Comparison of ENCODE assay signal across 12 mouse cellular contexts in genomic region chr10:87484831-87485720, GRCm38 (mm10). TPM values are rescaled to one million over a fixed set of nuclear protein-coding genes. Genes with fewer than 3 reads are reported as not detected.
DNase-seq lines count a peak whose midpoint lies in the region; ATAC-seq and TF ChIP-seq lines count a peak whose summit lies in the region.
"Had no signal": no experiment of that assay in that cellular context is flagged by ENCODE, and none has a peak within 500 bp of the region (broad histone marks: within the 10 kb centered on the region; RNA-seq: fewer than 3 reads in every experiment).

No protein-coding gene starts in this region.

- WGBS in embryonic facial prominence, embryonic 14.5 days: 2% methylated on average over 17 of the region's 17 CpGs
- WGBS in hindbrain, postnatal 0 days: 2% methylated on average over 17 of the region's 17 CpGs
- 5% methylated on average over 17 of the region's 17 CpGs for WGBS in neural tube, embryonic 15.5 days

- H3K9me3 ChIP-seq in embryonic facial prominence, embryonic 14.5 days (ENCODE audit: control insufficient read depth, low read length): no peaks in the 10 kb centered on the region
- no peaks in the 10 kb centered on the region for H3K9me3 ChIP-seq in hindbrain, postnatal 0 days (ENCODE audit: low read length)
- H3K9me3 ChIP-seq in neural tube, embryonic 15.5 days (replicated peaks): no peaks in the 10 kb centered on the region

- peaks cover 71% of the 10 kb centered on the region for H3K27me3 ChIP-seq in embryonic facial prominence, embryonic 14.5 days (replicated peaks; ENCODE audit: control insufficient read depth, insufficient read depth, low read length)
- H3K27me3 ChIP-seq in hindbrain, postnatal 0 days (ENCODE audit: insufficient read depth, low read length): no peaks in the 10 kb centered on the region
- no peaks in the 10 kb centered on the region; the same call in 1 of the 2 replicates for H3K27me3 ChIP-seq in neural tube, embryonic 15.5 days (replicated peaks)

- H3K36me3 ChIP-seq in embryonic facial prominence, embryonic 14.5 days (ENCODE audit: control insufficient read depth, insufficient read depth, low read length): no peaks in the 10 kb centered on the region
- no peaks in the 10 kb centered on the region for H3K36me3 ChIP-seq in hindbrain, postnatal 0 days (ENCODE audit: insufficient read depth, low read length)
- H3K36me3 ChIP-seq in neural tube, embryonic 15.5 days: no peaks in the 10 kb centered on the region

- H3K4me3 ChIP-seq in embryonic facial prominence, embryonic 14.5 days (ENCODE audit: low read depth, low read length): no peak overlapping the region
- H3K4me3 ChIP-seq in hindbrain, postnatal 0 days (ENCODE audit: low read length): peak overlapping the region; percentile 40
- H3K4me3 ChIP-seq in neural tube, embryonic 15.5 days (replicated peaks): peak overlapping the region; percentile 46

- peak overlapping the region; percentile 48; the same call in 1 of the 2 replicates for H3K4me2 ChIP-seq in embryonic facial prominence, embryonic 14.5 days (ENCODE audit: low read depth, low read length)
- H3K4me2 ChIP-seq in hindbrain, postnatal 0 days (ENCODE audit: low read depth, low read length): peak overlapping the region; percentile 92
- H3K4me2 ChIP-seq in neural tube, embryonic 15.5 days: peak overlapping the region; percentile 92

- H3K27ac ChIP-seq in embryonic facial prominence, embryonic 14.5 days (replicated peaks; ENCODE audit: low read depth, low read length): no peak overlapping the region
- H3K27ac ChIP-seq in hindbrain, postnatal 0 days: peak overlapping the region; percentile 69
- peak overlapping the region; percentile 72 for H3K27ac ChIP-seq in neural tube, embryonic 15.5 days (replicated peaks)

- no peak for TF ChIP-seq CTCF in hindbrain, postnatal 0 days (IDR thresholded peaks at IDR 0.05; ENCODE audit: low read depth)

- no peak overlapping the region for H3K9ac ChIP-seq in embryonic facial prominence, embryonic 14.5 days (ENCODE audit: low read depth, low read length)
- 0 out of 2 replicates have a peak overlapping the region, but pooled peaks have one; percentile 31 for H3K9ac ChIP-seq in hindbrain, postnatal 0 days (replicated peaks; ENCODE audit: low read length)
- peak overlapping the region; percentile 56 for H3K9ac ChIP-seq in neural tube, embryonic 15.5 days (replicated peaks)

- ATAC-seq in embryonic facial prominence, embryonic 14.5 days (ENCODE audit: low read depth): no peak
- ATAC-seq in hindbrain, postnatal 0 days: peak; percentile 38
- peak; percentile 9; the same call in 1 of the 2 replicates for ATAC-seq in neural tube, embryonic 15.5 days (ENCODE audit: low FRiP score)
- ATAC-seq: lung, postnatal 0 days had no signal

- DNase-seq in right cerebral cortex, postnatal 10 days (ENCODE audit: low spot score in 2 of 2): peak; percentile 38 to 42
- DNase-seq in right cerebral cortex, postnatal 4 days: no peak
- DNase-seq in embryonic facial prominence, embryonic 14.5 days (ENCODE audit: low spot score): no peak
- no peak for DNase-seq in hindbrain, postnatal 0 days (ENCODE audit: low spot score)
- no peak for DNase-seq in ovary, adult 18-20 months (ENCODE audit: low spot score)
- DNase-seq in thymus, postnatal 10 days (ENCODE audit: low spot score in 2 of 2): no peak
- no peak for DNase-seq in ovary, postnatal 36 days (ENCODE audit: low spot score)
- DNase-seq: adrenal gland, postnatal 10 days had no signal

- H3K4me1 ChIP-seq in embryonic facial prominence, embryonic 14.5 days (ENCODE audit: control insufficient read depth, insufficient read depth, low read length): peaks cover 8% of the 10 kb centered on the region; the same call in 1 of the 2 replicates
- H3K4me1 ChIP-seq in hindbrain, postnatal 0 days (ENCODE audit: insufficient read depth, low read length): peaks cover 6% of the 10 kb centered on the region
- H3K4me1 ChIP-seq in neural tube, embryonic 15.5 days: peaks cover 43% of the 10 kb centered on the region

RNA-seq across cellular contexts. Expression of gene Ascl1, which starts 8.4 kb away (rescaled TPM):
- 2.4 and 2.9 TPM in 2 replicates for polyA plus RNA-seq in embryonic facial prominence, embryonic 14.5 days (2014; fragmentation: Nextera tagmentation; extraction: Ambion mirVana)
- 19.4 and 23.9 TPM in 2 replicates for total RNA-seq in hindbrain, postnatal 0 days (2014; rRNA removed)
- polyA plus RNA-seq in hindbrain, postnatal 0 days (2015; fragmentation: Nextera tagmentation; extraction: Ambion mirVana): 4.6 and 4.7 TPM in 2 replicates
- 5.2 and 7.4 TPM in 2 replicates for polyA plus RNA-seq in neural tube, embryonic 15.5 days (2015; fragmentation: Nextera tagmentation; extraction: Ambion mirVana)
- total RNA-seq: hematopoietic stem cell, adult 5-6 weeks; MEL had no signal

RNA-seq across cellular contexts. Expression of gene Pah, which starts 36.5 kb away (rescaled TPM):
- not detected in 2 replicates for polyA plus RNA-seq in embryonic facial prominence, embryonic 14.5 days (2014; fragmentation: Nextera tagmentation; extraction: Ambion mirVana)
- 0.07 and 0.37 TPM in 2 replicates for total RNA-seq in hindbrain, postnatal 0 days (2014; rRNA removed)
- polyA plus RNA-seq in hindbrain, postnatal 0 days (2015; fragmentation: Nextera tagmentation; extraction: Ambion mirVana): 0.10 TPM in 2 replicates
- 0.36 TPM in 1 of 2 replicates, not detected in the other for polyA plus RNA-seq in neural tube, embryonic 15.5 days (2015; fragmentation: Nextera tagmentation; extraction: Ambion mirVana)
- total RNA-seq: hematopoietic stem cell, adult 5-6 weeks; MEL had no signal
- polyA plus RNA-seq: lung, postnatal 0 days had no signal

Comparison
In these comparisons a context has a peak if more than half of its experiments do, and no peak if none do; other contexts are left out.
1. DNase-seq: peak in right cerebral cortex, postnatal 10 days (2 of 2); none in right cerebral cortex, postnatal 4 days (single experiment), embryonic facial prominence, embryonic 14.5 days (single experiment), hindbrain, postnatal 0 days (single experiment), ovary, adult 18-20 months (single experiment), thymus, postnatal 10 days (0 of 2) and ovary, postnatal 36 days (single experiment).
2. Peak in every context shown above with its lines, with median percentiles within 50 percentile points of each other: H3K4me2 ChIP-seq.